Mouse (Mus musculus) fat pad, adult 2 months (tissue): ENCODE results near the gene Arl4a.

ENCODE experiments used
- DNase-seq: peaks from one replicate; pipeline ENCODE4 v3.0.0-alpha.2; 2011; ENCODE audit warnings: low read depth, low spot score; ENCODE audit errors: extremely low read depth

Gene Arl4a

GRCm38 (mm10) chr12:40009866-40010265, 28.0 kb downstream of the Arl4a start:
- DNase-seq = no peak

GRCm38 (mm10) chr12:40008459-40008858, 29.4 kb downstream of the Arl4a start:
- DNase-seq = no peak

- no peak for DNase-seq
These were observed 33.1 kb downstream of the Arl4a start for GRCm38 (mm10) chr12:40004766-40005165.

- no peak for DNase-seq
These were observed 39.0 kb downstream of the Arl4a start for GRCm38 (mm10) chr12:39998853-39999195.

- DNase-seq = no peak
These were observed 39.6 kb downstream of the Arl4a start for GRCm38 (mm10) chr12:39998070-39998852.

DNA sequence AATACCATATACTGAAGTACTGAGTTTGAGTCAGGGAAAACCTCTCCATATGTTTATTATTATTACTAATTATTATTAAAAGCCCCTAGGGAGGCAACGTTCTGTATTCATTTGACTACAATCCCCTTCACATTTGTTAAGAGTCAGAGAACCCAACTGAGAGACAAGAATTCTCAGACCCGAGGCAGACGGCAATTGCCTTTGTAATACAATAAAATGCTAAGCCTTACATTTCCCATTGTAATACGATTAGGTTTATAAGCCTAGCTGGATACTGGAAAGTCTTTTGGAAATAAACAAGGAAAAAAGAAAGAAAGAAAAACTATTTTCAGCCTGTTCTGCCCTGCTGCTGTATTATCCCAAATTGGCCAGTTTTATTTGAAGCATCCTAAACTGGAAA, 40.2 kb downstream of the Arl4a start:
- no peak for DNase-seq

- DNase-seq = no peak
These were observed 41.8 kb downstream of the Arl4a start for GRCm38 (mm10) chr12:39996015-39996414.

DNA sequence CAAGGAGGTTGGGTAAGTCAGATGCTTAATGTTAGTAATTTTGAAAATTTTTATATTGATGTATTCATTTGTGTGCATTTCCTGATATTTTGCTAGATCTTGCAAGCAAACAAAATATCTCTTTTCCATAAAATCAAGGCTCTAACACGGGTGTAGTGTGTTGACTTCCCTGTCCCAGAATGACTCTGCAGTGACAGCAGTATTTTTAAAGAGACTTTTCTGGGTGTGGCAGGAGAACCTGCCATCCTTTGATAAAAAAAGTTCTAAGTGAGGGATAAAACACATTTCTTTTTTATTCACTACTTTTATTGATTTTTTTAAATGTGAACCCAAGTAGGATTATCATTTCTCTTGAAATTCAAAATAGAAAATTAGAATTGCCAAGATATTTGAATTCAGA, 42.2 kb downstream of the Arl4a start:
- DNase-seq = no peak

DNA sequence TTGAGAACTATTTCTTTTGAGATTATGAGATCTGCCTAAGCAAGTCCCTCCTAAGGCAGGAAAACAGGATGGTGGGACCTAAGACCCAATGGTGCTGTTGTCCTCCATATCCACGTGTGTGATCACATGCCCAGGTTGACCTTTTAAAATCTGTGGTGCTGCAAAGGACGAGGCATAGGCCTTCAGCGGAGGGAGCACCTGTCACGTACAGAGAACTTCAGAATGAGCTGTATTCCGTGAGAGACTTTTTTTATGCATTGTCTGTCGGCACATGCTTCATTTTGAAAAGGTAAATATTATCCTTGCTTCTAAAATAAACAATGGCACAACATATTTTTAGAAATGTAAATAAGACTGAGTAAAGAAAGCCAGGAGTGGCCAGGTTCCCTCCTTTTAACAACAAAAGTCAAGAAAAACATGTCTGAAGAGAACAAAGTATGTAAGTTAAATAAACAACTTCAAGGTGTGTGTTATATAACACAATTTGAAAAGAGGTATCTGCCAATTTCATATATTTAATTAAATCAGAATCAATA, 45.0 kb downstream of the Arl4a start:
- no peak for DNase-seq

GRCm38 (mm10) chr12:39990830-39991780, 46.7 kb downstream of the Arl4a start:
- DNase-seq = no peak

DNA sequence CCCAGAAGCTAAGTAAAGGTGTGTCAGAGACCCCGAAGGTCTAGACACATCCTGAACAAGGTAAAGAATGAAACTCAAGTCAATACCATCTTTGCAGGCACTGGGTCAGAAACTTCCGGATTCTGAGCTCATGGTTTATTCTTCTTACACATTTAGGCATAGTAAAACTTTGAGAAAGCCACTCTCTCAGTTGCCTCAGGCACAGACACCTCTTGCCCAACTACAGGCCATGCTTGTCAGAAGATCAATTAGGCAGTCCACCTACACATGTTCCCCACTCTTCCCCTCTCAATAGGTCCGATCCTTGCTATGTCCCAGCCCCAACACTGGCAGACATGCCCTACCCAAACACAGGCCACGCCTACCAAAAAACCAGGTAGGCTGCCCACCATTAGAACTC, 48.7 kb downstream of the Arl4a start:
- DNase-seq = peak; percentile 58

- no peak for DNase-seq
These were observed 50.6 kb downstream of the Arl4a start for GRCm38 (mm10) chr12:39987177-39987576.

- DNase-seq = no peak
These were observed 52.2 kb downstream of the Arl4a start for GRCm38 (mm10) chr12:39985639-39986038.

GRCm38 (mm10) chr12:39979792-39980191, 58.0 kb downstream of the Arl4a start:
- DNase-seq = no peak

DNA sequence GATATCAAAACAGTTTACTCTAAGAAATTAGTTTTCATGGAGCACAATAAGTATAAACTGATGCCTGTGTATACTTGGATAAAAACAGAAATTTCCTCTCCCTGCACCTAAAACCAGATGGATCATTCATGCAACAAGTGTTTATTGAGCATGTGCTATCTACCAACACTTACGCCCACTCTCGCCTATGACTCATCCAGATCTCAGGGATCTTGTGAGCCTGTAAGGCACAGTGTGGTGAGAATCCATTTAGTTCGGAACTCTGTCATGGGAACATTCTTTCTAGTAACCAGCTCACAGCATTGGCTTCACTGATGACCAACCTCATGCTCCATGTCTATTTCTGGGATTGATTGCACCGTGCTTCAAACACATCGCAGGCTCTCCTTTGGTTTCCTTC, 58.8 kb downstream of the Arl4a start:
- no peak for DNase-seq

DNA sequence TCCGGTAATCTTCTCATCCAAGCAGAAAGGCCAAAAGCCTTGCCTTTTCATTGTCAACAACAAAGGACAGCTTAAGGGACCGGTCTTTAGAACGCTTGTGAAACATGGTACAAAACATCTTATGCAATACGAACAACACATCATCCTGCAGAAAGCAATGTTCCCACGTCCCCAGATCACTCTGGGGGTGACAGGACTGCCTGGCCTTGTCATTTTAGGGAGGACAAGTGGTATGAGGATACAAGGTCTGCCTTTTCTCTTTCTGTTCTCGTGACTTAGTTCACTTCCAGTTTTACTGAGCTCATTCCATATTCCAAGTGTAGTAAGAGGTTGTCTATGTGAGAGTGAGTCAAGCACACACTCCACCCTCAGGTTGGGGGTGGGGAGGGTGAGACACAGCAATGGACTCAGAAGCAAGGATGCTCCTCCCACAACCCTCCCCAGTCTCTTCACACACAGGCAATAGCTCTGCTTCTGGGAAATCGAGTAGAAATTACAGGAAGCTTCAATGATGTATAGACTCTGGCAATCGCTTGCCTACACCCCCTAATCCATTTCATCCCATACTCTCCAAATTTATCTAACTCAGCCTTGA, 59.7 kb downstream of the Arl4a start:
- DNase-seq = peak; percentile 25

DNA sequence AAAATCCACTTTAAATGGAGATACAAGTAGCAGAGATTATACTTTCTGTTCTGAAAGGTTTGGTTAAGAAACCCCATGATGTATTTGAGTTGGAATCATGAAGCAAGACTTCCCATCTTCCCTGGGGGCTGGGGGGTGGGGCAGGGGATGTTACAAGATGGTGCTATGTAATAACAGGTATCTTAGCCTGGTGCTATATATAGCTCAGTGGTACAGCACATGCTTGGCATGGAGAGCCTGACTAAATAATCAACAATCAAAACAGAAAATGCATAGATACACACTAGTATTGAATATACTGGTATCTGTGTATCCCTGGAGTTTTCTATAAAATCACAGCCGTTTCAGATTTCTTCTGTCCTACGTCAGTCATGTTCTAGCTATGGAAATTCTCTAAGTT, 61.4 kb downstream of the Arl4a start:
- DNase-seq = no peak

DNA sequence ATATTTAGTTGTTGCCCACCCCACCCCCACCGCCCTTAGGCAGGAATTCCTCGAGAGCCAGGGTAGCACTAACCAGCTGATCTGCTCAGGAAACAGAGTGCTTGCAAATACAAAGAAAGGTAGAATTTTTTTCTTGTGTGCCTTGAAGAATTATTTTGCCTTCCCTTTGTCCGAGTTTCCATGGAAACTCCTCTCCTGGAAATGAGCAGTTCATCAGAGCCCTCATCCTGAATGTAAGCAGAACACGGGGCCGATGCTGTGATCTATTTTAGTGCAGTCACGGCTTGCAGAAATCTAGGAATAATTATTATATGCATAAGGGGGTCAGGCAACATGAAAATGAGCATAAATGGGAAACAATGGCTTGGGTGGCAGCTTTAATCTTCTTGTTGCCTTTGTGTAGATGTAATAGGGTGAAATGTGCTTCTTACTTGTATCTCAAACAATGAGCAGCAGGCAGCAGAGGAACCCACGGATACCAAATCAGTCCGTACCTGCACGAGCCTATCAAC, 61.9 kb downstream of the Arl4a start:
- no peak for DNase-seq

- DNase-seq = no peak
These were observed 62.7 kb downstream of the Arl4a start for GRCm38 (mm10) chr12:39974977-39975583.

GRCm38 (mm10) chr12:39974273-39974672, 63.6 kb downstream of the Arl4a start:
- DNase-seq = no peak

DNA sequence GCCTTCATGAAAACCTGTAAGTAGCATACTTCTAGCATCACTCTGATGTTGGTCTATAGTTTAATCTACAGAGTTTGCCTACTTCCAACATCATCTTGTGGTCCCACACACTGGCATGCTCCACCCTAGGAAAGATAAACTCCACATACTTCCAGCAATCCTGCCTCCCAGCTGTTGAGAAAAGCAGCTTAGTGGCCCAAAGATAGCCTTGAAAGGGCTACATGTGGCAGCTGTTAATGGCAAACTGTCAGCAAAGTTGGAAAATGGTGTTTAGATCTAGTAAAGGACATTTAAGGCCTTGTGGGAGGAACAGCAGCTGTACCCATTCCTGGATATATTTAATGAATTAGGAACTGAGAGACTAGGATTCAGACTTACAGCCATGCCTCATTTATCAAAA, 68.3 kb downstream of the Arl4a start:
- no peak for DNase-seq
